Mouse (Mus musculus): ENCODE results near the gene Trim12a. TPM values are rescaled to one million over a fixed set of nuclear protein-coding genes. Genes with fewer than 3 reads are reported as not detected.
"Not testable (repeated sequence)": the region's sequence is repeated elsewhere in the genome, so short reads cannot be mapped to it uniquely, and the experiment has no call there.

The Trim12a gene
- polyA plus RNA-seq, 1 experiment, result 25.3 TPM

- no peaks in the 10 kb centered on the region for H3K36me3 ChIP-seq (ENCODE audit: control insufficient read depth, insufficient read depth, low read length, poor library complexity, severe bottlenecking)
- TF ChIP-seq EP300 (IDR thresholded peaks at IDR 0.05; ENCODE audit: insufficient read depth, low read depth, low read length), result no peak
- no peak for TF ChIP-seq CTCF (IDR thresholded peaks at IDR 0.05; ENCODE audit: low read depth, low read length)
- TF ChIP-seq POLR2A (IDR thresholded peaks at IDR 0.05; ENCODE audit: insufficient read depth, low read length), result no peak
- no peak overlapping the region for H3K27ac ChIP-seq (ENCODE audit: insufficient read depth, low read length)
- H3K4me1 ChIP-seq (ENCODE audit: control insufficient read depth, insufficient read depth, low read length), result no peaks in the 10 kb centered on the region
- H3K4me3 ChIP-seq (ENCODE audit: low read depth, low read length), result no peak overlapping the region
- no peaks in the 10 kb centered on the region; the same call in 1 of the 2 replicates for H3K9me3 ChIP-seq (replicated peaks; ENCODE audit: control insufficient read depth, insufficient read depth, low read length, poor library complexity, severe bottlenecking)
- no peaks in the 10 kb centered on the region for H3K27me3 ChIP-seq (ENCODE audit: control insufficient read depth, insufficient read depth, low read length, poor library complexity, severe bottlenecking)
- no peak overlapping the region for H3K9ac ChIP-seq (ENCODE audit: low read depth, poor library complexity, severe bottlenecking)
Observed at GRCm38 (mm10) chr7:104322028-104322427, 6.8 kb upstream of the Trim12a start.

GRCm38 (mm10) chr7:104314796-104315353, 391 bp downstream of the Trim12a start:
- no peaks in the 10 kb centered on the region for H3K27me3 ChIP-seq (ENCODE audit: control insufficient read depth, insufficient read depth, low read length, poor library complexity, severe bottlenecking)
- H3K27ac ChIP-seq (ENCODE audit: insufficient read depth, low read length), result peak overlapping the region; percentile 77
- no peak for TF ChIP-seq EP300 (IDR thresholded peaks at IDR 0.05; ENCODE audit: insufficient read depth, low read depth, low read length)
- no peak for TF ChIP-seq CTCF (IDR thresholded peaks at IDR 0.05; ENCODE audit: low read depth, low read length)
- no peak for TF ChIP-seq POLR2A (IDR thresholded peaks at IDR 0.05; ENCODE audit: insufficient read depth, low read length)
- no peaks in the 10 kb centered on the region for H3K9me3 ChIP-seq (replicated peaks; ENCODE audit: control insufficient read depth, insufficient read depth, low read length, poor library complexity, severe bottlenecking)
- H3K36me3 ChIP-seq (ENCODE audit: control insufficient read depth, insufficient read depth, low read length, poor library complexity, severe bottlenecking), result no peaks in the 10 kb centered on the region
- peaks cover 2% of the 10 kb centered on the region for H3K4me1 ChIP-seq (ENCODE audit: control insufficient read depth, insufficient read depth, low read length)
- no peak overlapping the region; the same call in 1 of the 2 replicates for H3K4me3 ChIP-seq (ENCODE audit: low read depth, low read length)
- H3K9ac ChIP-seq (ENCODE audit: low read depth, poor library complexity, severe bottlenecking), result no peak overlapping the region

GRCm38 (mm10) chr7:104291638-104292400, 23.4 kb downstream of the Trim12a start:
- Histone ChIP-seq H3K27ac (ENCODE audit: insufficient read depth, low read length) (no peak overlapping the region), H3K9ac (ENCODE audit: low read depth, poor library complexity, severe bottlenecking) (no peak overlapping the region), H3K27me3 (ENCODE audit: control insufficient read depth, insufficient read depth, low read length, poor library complexity, severe bottlenecking) (no peaks in the 10 kb centered on the region), H3K4me3 (ENCODE audit: low read depth, low read length) (no peak overlapping the region), H3K4me1 (ENCODE audit: control insufficient read depth, insufficient read depth, low read length) (peaks cover 2% of the 10 kb centered on the region), H3K9me3 (replicated peaks; ENCODE audit: control insufficient read depth, insufficient read depth, low read length, poor library complexity, severe bottlenecking) (no peaks in the 10 kb centered on the region), H3K36me3 (ENCODE audit: control insufficient read depth, insufficient read depth, low read length, poor library complexity, severe bottlenecking) (no peaks in the 10 kb centered on the region)
- no peak for TF ChIP-seq POLR2A (IDR thresholded peaks at IDR 0.05; ENCODE audit: insufficient read depth, low read length)
- no peak for TF ChIP-seq EP300 (IDR thresholded peaks at IDR 0.05; ENCODE audit: insufficient read depth, low read depth, low read length)
- TF ChIP-seq CTCF (IDR thresholded peaks at IDR 0.05; ENCODE audit: low read depth, low read length), result no peak

- Histone ChIP-seq H3K36me3 (ENCODE audit: control insufficient read depth, insufficient read depth, low read length, poor library complexity, severe bottlenecking) (no peaks in the 10 kb centered on the region), H3K27me3 (ENCODE audit: control insufficient read depth, insufficient read depth, low read length, poor library complexity, severe bottlenecking) (no peaks in the 10 kb centered on the region), H3K4me3 (ENCODE audit: low read depth, low read length) (no peak overlapping the region), H3K9me3 (replicated peaks; ENCODE audit: control insufficient read depth, insufficient read depth, low read length, poor library complexity, severe bottlenecking) (no peaks in the 10 kb centered on the region), H3K9ac (ENCODE audit: low read depth, poor library complexity, severe bottlenecking) (no peak overlapping the region), H3K4me1 (ENCODE audit: control insufficient read depth, insufficient read depth, low read length) (peaks cover 2% of the 10 kb centered on the region), H3K27ac (ENCODE audit: insufficient read depth, low read length) (no peak overlapping the region)
- TF ChIP-seq EP300 (IDR thresholded peaks at IDR 0.05; ENCODE audit: insufficient read depth, low read depth, low read length), result no peak
- TF ChIP-seq POLR2A (IDR thresholded peaks at IDR 0.05; ENCODE audit: insufficient read depth, low read length), result no peak
- TF ChIP-seq CTCF (IDR thresholded peaks at IDR 0.05; ENCODE audit: low read depth, low read length), result no peak
Observed at GRCm38 (mm10) chr7:104290641-104291040, 24.6 kb downstream of the Trim12a start.

GRCm38 (mm10) chr7:104287576-104288443, 27.5 kb downstream of the Trim12a start, which contains the start of gene Trim5:
Trim5 (minus strand) TSS chr7:104288094.
- H3K4me1 ChIP-seq (ENCODE audit: control insufficient read depth, insufficient read depth, low read length); H3K9ac ChIP-seq (ENCODE audit: low read depth, poor library complexity, severe bottlenecking); H3K27me3 ChIP-seq (ENCODE audit: control insufficient read depth, insufficient read depth, low read length, poor library complexity, severe bottlenecking); H3K36me3 ChIP-seq (ENCODE audit: control insufficient read depth, insufficient read depth, low read length, poor library complexity, severe bottlenecking); H3K9me3 ChIP-seq (replicated peaks; ENCODE audit: control insufficient read depth, insufficient read depth, low read length, poor library complexity, severe bottlenecking); H3K4me3 ChIP-seq (ENCODE audit: low read depth, low read length): not testable (repeated sequence)
- peak within 1 kb of the TSS; percentile 44 for H3K27ac ChIP-seq (ENCODE audit: insufficient read depth, low read length)

- H3K4me1 ChIP-seq (ENCODE audit: control insufficient read depth, insufficient read depth, low read length); H3K9ac ChIP-seq (ENCODE audit: low read depth, poor library complexity, severe bottlenecking); H3K36me3 ChIP-seq (ENCODE audit: control insufficient read depth, insufficient read depth, low read length, poor library complexity, severe bottlenecking); H3K4me3 ChIP-seq (ENCODE audit: low read depth, low read length); H3K27ac ChIP-seq (ENCODE audit: insufficient read depth, low read length); H3K27me3 ChIP-seq (ENCODE audit: control insufficient read depth, insufficient read depth, low read length, poor library complexity, severe bottlenecking); H3K9me3 ChIP-seq (replicated peaks; ENCODE audit: control insufficient read depth, insufficient read depth, low read length, poor library complexity, severe bottlenecking): not testable (repeated sequence)
Observed at GRCm38 (mm10) chr7:104279361-104279760, 35.9 kb downstream of the Trim12a start.

- not testable (repeated sequence) for H3K4me3 ChIP-seq (ENCODE audit: low read depth, low read length); H3K27me3 ChIP-seq (ENCODE audit: control insufficient read depth, insufficient read depth, low read length, poor library complexity, severe bottlenecking); H3K36me3 ChIP-seq (ENCODE audit: control insufficient read depth, insufficient read depth, low read length, poor library complexity, severe bottlenecking); H3K4me1 ChIP-seq (ENCODE audit: control insufficient read depth, insufficient read depth, low read length); H3K9ac ChIP-seq (ENCODE audit: low read depth, poor library complexity, severe bottlenecking); H3K27ac ChIP-seq (ENCODE audit: insufficient read depth, low read length); H3K9me3 ChIP-seq (replicated peaks; ENCODE audit: control insufficient read depth, insufficient read depth, low read length, poor library complexity, severe bottlenecking)
Observed at GRCm38 (mm10) chr7:104265335-104265734, 49.9 kb downstream of the Trim12a start.

- H3K9me3 ChIP-seq (replicated peaks; ENCODE audit: control insufficient read depth, insufficient read depth, low read length, poor library complexity, severe bottlenecking); H3K9ac ChIP-seq (ENCODE audit: low read depth, poor library complexity, severe bottlenecking); H3K4me1 ChIP-seq (ENCODE audit: control insufficient read depth, insufficient read depth, low read length); H3K27ac ChIP-seq (ENCODE audit: insufficient read depth, low read length); H3K4me3 ChIP-seq (ENCODE audit: low read depth, low read length); H3K27me3 ChIP-seq (ENCODE audit: control insufficient read depth, insufficient read depth, low read length, poor library complexity, severe bottlenecking); H3K36me3 ChIP-seq (ENCODE audit: control insufficient read depth, insufficient read depth, low read length, poor library complexity, severe bottlenecking): not testable (repeated sequence)
Observed at GRCm38 (mm10) chr7:104260380-104260779, 54.9 kb downstream of the Trim12a start.
